Mouse (Mus musculus): ENCODE measurements around the gene Fam107b. TPM values are rescaled to one million over a fixed set of nuclear protein-coding genes. Genes with fewer than 3 reads are reported as not detected.

Fam107b gene
- total RNA-seq, 2 experiments from 2014 or later, result 11.2 to 19.0 TPM

DNA sequence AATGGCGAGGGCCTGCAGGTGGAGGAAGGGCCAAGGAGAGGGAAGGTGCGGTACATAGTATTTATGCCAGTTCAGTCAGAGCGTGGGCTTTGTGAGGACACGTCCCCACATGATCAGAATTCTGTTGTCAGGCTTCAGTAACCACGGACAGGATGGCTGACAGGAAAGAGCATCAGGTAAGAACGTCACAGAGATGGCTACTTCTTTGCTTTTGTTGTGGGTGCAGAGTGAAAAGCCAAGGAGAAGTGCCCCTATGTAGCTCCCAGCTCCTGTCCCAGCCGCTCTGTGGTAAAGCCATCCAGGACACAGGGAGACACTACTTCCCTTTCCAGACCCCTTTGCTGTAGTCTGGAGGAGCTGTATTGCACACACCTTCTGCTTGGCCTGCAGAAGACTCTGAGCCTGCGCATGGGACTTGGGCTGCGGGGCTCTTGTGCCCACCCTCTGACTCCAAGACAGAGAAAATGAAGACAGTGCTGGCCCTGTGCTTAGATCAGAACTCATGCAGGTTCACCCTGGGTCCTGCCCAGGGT is 199.6 kb downstream of the Fam107b start:
- DNase-seq (ENCODE audit: low spot score in 2 of 2), result no peak

DNA sequence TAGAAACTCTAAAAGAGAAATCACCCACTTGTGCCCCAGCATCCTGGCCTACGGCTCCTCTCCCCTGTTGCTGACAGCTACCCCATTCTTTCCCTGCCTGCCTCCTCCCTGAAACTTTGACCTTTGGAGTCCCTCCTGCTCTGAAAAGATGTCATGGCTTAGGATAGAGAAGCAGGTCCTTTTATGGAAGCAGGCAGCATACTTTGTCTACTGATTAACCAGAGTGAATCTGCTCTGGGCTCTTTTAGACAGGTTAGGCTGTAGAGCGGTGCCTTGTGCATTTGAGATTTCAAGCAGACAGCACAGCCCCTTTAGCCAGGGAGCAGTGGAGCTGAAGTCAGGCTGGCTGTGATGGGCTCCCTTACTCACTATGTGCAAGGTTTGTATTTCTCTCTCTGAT is 200.1 kb downstream of the Fam107b start:
- DNase-seq (ENCODE audit: low spot score in 2 of 2), result no peak

DNA sequence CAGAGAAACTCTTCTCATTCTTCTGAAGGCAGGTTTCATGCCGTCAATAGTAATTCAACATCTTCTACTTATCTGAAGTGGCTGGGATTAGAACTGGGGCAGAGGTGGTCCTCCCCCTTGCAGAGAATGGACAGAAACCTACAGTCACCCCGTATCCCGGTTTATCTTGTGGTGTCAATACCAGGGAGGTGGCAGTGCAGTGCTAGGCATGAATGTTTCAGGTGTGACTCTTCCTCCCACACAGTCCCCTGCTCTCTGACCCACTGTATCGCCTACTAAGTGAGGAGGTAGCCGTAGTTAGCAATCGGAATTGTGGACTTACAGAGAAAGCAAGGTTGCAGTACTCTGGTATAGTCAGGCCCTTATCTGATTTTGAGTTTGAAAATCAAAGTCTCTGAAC is 201.2 kb downstream of the Fam107b start:
- DNase-seq (ENCODE audit: low spot score in 2 of 2), result no peak

DNA sequence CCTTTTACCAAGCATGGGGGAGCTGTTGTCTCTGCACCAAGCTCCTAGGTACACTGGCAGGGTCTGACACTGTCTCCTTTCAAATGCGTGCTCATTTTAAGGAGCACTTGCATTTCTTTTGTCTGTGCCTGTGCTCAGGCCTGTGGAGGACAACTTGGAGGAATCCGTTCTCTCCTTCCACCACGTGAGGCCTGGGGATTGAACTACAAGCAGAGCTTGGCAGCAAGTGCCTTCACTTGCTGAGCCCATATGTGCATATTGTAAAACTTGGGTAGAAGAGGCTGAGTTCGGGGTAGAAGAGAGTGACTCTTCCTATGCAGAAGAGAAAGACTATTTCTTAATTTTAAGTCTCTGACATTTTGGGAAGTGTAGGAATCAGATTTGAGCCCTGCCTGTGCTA is 202.8 kb downstream of the Fam107b start:
- no peak for DNase-seq (ENCODE audit: low spot score in 2 of 2)

DNA sequence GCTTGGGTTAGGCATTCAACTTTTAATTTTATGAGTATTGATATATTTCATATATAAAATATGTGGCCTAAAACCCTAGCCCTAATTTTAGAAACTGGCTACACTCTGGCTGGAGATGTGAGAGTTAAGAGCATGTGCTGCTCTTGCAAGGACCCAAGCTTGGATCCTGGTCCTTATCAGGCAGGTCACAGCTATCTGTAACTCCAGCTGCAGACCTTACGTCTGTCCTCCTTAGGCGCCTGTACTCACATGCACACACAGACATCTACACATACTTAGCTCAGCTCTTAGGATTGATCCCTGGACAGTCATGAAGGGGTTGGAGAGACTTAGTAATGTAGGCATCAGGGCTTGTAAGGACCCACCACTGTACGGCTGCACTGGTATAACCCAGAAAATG is 205.3 kb downstream of the Fam107b start:
- no peak for DNase-seq (ENCODE audit: low spot score in 2 of 2)

DNA sequence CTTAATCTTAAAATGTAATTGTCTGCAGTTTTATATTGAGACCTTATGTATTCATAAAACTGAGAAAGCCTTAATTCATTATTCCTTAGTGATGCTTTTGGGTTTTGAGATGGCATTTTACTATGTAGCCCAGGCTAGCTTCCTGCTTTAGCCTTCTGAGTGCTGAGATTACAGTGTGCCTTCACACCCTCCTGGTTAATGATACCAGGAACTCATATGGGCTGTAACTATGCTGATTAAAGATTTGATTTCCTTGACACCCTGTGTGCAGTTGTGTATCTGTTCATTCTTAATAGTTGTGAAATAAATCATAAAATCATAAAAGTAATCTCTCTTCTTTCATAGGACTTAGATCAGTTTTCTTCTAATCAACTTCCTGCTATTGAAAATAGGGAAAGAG is 205.8 kb downstream of the Fam107b start:
- DNase-seq (ENCODE audit: low spot score in 2 of 2), result no peak

DNA sequence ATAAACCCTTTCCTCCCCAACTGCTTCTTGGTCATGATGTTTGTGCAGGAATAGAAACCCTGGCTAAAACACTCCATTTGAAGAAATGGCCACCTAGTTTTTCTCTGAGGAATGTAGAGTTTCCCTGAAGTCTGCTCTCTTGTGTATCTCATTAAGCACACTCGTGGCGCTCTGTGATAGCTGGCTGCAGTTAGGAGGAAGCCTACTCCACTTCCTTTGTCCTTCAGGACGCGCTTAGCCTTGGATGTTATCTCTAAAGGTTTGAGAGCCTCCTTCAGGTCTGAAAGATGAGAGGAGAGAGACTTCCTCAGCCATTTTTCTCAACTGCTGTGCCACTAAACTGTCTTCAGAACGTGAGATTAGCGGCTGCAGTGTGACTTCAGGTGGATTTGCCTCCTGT is 207.4 kb downstream of the Fam107b start:
- DNase-seq (ENCODE audit: low spot score in 2 of 2), result no peak

- DNase-seq (ENCODE audit: low spot score in 2 of 2), result peak in 1 of 2 experiments; percentile 38
Measured at GRCm38 (mm10) chr2:3785546-3785945, 215.3 kb downstream of the Fam107b start.

- peak in 1 of 2 experiments; percentile 29 for DNase-seq (ENCODE audit: low spot score in 2 of 2)
Measured at GRCm38 (mm10) chr2:3787752-3788423, 217.6 kb downstream of the Fam107b start.

DNA sequence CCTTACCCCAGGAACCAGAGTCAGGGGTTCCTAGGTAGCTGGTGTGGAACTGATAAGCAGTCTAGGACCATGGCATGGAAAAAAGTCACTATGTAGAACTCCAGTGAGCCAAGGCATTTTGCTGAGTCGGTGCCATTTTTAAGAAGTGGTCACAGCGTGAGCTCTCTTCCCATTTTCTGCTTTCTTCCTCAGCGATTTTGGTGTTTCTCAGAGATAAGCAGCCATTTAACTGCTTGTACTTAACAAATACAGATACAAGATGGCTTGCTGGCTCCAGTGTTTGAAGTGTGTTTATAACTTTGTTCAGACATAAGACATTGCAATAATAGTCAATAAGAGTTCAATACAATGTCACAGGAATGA is 218.1 kb downstream of the Fam107b start:
- DNase-seq (ENCODE audit: low spot score in 2 of 2), result no peak

- no peak for DNase-seq (ENCODE audit: low spot score in 2 of 2)
Measured at GRCm38 (mm10) chr2:3796543-3796942, 226.3 kb downstream of the Fam107b start.

DNA sequence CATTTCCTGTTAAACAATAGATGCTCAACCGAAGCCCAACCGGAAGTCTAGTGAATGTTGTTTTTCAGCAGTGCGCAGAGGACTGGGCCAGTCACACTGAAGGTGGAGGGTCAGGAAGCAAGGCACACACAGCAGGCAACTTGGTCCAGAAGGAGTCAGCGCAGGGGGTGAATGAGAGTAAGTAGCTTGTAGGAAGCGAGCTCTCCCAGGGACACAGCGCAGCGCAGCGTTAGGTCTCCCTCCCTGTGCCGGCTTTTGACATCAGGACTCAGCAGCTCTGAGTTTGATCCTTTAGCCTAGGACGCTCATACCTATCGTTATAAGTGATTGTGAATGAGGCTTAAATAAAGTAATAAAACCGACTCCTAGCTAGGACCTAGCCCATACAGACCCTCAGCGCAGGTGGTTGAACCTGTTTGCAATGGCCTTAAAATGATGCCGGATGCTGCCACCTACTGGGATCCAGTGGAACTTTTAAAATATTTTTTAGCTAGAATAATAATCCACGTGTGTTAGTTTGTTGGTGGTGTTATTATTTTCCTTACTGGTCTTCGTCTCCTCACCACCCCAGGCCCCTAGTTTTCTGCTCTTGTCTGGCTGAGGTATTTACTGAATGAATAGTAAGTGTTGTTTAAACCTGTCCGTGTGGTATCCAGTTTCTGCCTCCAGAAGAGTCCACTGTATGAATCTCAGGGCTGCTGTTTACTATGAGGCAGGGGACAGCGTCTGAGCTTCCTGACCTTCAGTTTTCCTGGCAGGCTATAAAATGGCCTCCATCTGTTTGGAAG is 229.7 kb downstream of the Fam107b start:
- peak in 1 of 2 experiments; percentile 39 for DNase-seq (ENCODE audit: low spot score in 2 of 2)

DNA sequence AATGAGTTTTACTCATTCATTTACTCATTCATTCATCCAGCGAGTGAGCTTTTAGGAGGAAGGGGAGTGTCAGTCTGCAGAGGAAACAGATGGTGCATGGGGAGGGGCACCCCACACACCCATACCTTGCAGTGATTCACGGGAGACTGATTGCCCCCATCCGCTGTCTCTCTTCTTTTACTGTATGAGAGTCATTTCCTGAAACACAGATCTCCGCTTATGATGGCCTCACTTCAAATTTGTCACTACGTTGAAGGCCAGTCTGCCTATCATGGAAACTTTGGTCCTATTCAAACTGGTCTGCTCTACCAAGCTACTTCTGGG is 230.2 kb downstream of the Fam107b start:
- DNase-seq (ENCODE audit: low spot score in 2 of 2), result no peak

- no peak for DNase-seq (ENCODE audit: low spot score in 2 of 2)
Measured at GRCm38 (mm10) chr2:3805742-3806141, 235.5 kb downstream of the Fam107b start.

DNA sequence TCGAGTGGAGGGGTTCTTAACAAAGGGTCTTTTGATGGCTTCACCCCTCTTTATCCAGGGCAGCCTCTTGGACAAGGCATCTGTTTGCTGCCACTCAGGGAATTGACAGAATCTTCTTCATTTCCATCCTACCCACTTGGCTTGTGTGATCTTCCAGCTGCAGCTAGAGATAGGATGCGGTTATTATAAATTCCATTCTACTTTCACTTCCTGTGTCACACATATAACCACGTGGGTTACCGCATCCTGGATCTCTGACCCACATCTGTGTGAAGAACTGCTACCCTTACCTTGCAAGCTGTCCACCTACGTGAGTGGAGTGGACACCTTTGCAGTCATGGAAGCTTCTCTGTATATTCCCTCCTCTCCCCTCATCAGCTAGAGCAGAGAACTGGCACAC is 240.0 kb downstream of the Fam107b start:
- DNase-seq (ENCODE audit: low spot score in 2 of 2), result no peak

DNA sequence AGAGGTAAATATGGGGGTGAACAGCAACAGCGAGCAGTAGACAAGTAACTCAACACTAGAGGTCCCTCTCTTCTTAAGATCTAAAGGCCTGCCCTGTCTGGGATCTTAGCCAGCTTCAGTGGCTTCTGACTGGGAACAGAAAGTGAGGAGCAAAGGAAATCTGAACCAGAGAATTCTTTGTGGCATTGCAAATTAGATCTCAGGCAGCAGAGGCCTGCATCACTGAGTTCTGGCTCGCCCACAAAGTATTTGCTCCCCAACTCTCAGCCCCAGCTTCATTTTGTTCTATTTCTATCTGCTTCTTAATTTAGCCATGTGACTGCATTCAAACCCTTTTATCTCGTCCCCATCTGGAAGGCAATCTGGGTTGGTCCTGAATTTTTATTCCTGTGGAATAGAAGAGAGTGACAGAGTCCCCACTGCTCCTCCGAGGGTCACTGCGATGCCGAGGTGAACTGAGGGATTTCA is 245.9 kb downstream of the Fam107b start:
- no peak for DNase-seq (ENCODE audit: low spot score in 2 of 2)

DNA sequence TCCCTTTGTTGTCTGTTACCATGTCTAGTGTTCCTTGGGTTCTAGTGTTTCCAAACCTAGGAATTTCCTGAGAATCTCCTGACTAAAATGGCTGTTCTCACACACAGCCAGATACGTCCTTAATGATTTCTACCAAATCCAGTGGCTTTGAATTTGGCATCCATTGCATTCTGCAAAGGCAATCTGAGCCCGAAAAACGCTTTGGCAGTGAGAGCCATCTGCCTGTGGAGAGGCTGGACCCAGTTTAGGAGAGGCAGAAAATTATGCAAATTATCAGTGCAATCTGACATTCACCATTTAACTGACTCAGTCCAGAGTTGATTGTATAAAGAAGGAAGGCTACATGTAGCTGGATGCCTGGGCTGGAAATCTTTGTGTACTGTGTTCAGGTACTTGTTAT is 247.3 kb downstream of the Fam107b start:
- no peak for DNase-seq (ENCODE audit: low spot score in 2 of 2)

DNA sequence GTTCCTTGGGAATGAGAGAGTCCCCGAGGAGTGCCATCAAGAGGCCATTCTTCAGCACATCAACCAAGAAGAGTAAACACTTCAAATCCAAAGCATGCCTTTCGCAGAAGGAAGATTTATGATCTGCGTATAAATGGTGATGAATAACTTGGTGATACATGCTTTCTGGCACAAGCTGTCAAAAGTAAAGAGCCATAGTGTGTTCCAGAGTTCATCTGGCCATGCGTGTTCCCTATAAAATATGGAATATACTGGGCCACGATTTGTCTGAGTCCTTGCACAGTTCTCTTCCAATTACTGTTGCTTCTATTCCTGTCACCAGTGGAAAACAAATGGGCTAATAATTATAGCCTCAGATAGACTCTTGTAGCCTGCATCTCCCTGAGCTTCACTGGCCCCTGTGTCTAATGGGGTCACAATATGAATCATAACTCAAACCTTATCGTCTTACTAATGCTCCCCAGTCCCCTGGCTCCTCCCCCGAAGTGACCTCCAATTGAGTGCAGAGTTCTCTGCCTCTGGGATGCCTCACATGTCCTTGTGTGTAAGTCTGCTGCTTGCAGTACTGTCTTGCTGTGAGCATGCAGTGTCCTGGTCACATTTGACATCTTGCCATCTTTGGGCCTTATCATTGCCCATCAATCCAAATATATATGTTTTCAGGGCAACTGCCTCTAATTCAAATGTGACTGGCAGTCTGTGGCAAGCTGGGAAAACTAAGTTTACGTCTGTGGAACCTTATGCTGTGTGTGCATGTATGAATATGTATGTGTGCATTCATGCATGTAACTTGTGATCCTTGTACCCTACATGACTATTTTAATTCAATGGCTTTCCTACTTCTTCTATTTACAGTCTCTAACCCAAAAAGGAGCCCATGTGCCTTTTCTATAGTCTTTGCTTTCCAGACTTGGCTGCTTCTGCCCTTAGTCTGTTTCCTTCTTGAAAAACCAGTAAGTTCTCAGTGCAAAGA is 252.5 kb downstream of the Fam107b start:
- DNase-seq (ENCODE audit: low spot score in 2 of 2), result no peak
